Mouse (Mus musculus): ENCODE data around the gene Gm42669.
A peak's percentile ranks its signal among the peaks of the same experiment; 100 is the strongest.

Gm42669 gene

DNA sequence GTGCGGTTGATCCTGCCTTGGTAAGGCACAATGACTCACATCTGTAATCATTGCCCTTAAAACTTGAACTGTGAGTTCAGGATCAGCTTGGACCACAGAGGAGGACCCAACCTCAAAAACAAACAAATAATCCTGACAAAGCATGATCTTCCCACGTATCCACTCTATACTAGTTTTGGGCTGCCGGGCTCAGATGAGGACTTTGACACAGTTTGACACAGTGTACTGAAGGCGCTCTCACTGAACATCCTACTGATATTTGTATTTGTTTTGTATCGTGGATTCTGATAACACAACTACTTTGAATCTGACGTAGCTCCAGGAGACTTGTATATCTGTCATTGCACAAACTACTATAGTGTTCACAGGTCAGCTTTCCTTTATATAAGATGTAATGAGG is 14.0 kb downstream of the Gm42669 start:
- no peak for DNase-seq (ENCODE audit: extremely low spot score)

- DNase-seq (ENCODE audit: extremely low spot score): no peak
Observed at GRCm38 (mm10) chr5:107521897-107522296, 14.5 kb downstream of the Gm42669 start.

- no peak for DNase-seq (ENCODE audit: extremely low spot score)
Observed at GRCm38 (mm10) chr5:107524281-107524680, 16.9 kb downstream of the Gm42669 start.

GRCm38 (mm10) chr5:107528856-107529255 is 21.4 kb downstream of the Gm42669 start:
- no peak for DNase-seq (ENCODE audit: extremely low spot score)

DNA sequence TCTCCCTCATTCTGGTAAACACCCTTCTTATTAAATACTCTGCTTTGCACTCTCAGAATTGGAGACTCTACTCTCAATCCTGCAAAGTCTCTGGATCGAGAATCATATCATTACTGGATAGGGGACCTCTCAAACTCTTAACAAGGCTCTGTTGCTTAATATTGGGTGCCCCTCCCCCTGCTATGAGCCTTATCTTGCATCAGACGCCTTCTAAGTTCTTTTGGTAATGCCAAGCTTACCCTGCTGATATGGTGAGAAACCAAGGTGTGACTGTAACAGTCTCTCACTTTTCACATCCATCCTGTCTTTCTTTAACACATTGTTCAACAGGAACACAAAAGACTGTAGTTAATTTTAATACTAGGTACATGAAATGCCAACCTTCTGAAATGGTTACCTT is 26.2 kb downstream of the Gm42669 start:
- DNase-seq (ENCODE audit: extremely low spot score): no peak

- DNase-seq (ENCODE audit: extremely low spot score): no peak
Observed at GRCm38 (mm10) chr5:107534581-107534980, 27.2 kb downstream of the Gm42669 start, which contains the start of gene 1700028K03Rik. Gene 1700028K03Rik (plus strand): TSS chr5:107534709.

DNA sequence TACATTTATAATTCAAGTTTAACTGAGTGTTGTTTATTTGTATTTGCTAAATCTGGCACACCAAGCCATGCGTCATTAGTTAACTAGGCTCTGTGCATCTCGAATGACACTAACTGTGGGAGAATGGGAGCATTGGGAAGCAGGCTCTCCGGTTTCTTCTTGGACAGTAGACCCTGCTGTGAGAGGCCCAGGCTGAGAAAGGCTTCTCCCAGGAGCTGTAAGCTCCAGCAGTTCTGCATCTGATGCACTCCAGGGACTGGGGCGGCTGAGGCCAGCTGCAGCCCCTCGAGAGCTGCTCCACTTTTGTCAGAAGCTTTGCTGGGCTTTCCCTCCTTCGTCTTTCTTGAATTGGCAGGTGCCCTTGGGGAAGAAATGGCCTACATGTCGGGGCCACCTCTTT is 34.3 kb downstream of the Gm42669 start:
- no peak for DNase-seq (ENCODE audit: extremely low spot score)

DNA sequence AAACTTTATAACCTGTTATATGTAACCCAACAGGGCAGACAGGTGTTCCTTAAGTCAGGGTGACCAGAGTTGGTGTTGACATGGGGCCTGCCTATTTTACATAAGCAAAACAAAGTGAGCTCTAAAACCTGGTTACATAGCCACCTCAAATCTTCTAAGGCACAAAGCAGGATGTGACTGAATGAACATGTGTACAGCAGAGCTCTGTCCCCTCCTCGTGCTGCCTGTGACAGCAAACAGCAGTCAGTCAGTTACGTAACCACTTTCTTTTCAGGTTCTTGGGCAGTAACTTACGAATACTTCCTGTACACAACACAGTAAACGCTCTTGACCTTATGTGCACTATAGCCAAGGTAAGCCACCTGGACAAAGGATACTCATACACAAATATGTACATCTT is 38.5 kb downstream of the Gm42669 start:
- DNase-seq (ENCODE audit: extremely low spot score): no peak

- DNase-seq (ENCODE audit: extremely low spot score): no peak
Observed at GRCm38 (mm10) chr5:107547955-107548354, 40.5 kb downstream of the Gm42669 start.

DNA sequence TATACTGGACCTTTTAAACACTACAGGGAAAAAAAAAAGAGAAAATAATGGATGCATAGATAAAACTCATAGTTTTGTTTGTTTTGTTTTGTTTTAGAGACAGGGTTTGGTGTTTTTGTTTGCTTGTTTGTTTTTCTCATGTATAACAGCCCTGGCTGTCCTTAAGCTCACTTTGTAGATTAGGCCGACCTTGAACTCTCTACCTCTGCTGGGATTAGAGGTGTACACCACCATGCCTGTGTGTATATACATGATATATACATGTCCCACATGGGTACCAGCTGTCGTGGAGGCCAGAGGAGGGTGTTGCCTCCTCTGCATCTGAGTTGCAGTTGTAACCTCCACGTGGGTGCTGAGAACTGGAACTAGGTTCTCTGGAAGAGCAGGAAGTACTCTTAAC is 41.0 kb downstream of the Gm42669 start:
- DNase-seq (ENCODE audit: extremely low spot score): no peak

DNA sequence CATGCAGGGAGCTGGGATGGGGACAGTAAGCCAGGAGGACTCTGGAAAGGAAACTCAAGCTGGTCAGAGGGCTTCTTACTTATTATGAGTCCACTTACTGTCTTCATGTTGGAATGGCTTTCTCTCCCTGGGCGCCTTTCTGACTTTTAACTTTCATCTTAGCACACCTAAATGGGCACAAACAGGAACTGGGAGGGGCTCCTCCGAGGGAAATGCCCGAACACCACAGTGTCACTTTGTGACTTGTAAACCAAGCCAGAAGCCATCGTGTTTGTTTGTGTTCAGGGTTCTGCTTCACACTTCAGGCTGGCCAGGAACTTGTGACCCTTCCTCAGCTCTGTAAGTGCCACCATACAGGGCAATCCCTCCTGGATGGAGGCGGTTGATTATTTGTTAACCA is 46.9 kb downstream of the Gm42669 start:
- no peak for DNase-seq (ENCODE audit: extremely low spot score)

GRCm38 (mm10) chr5:107556969-107557368 is 49.5 kb downstream of the Gm42669 start:
- no peak for DNase-seq (ENCODE audit: extremely low spot score)

DNA sequence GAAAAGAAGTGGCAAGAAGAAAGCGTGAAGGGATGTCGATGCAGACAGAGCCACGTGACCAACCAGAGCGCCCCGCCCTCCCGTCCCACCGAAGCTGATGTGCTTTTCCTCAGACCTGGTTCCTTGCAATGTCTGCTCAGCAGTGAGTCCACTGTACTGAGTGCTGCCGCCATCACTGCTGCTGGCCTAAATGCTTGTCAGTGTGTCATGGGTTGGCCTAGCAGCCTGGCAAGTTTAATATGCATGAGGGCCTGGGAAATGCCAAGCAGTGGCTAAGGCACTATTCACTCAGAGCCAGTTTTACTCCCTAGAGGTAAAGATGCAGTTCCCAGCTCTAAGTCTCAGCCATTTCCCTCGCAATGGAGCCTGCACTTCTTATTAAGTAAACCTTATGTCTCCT is 61.7 kb downstream of the Gm42669 start:
- DNase-seq (ENCODE audit: extremely low spot score): no peak

- peak; percentile 95 for DNase-seq (ENCODE audit: extremely low spot score)
Observed at GRCm38 (mm10) chr5:107597301-107598077, 90.1 kb downstream of the Gm42669 start, which contains the start of the genes Rpap2 and Glmn. Gene Rpap2 (plus strand): TSS chr5:107597373. Gene Glmn (minus strand): TSS chr5:107597888.

GRCm38 (mm10) chr5:107598380-107598779 is 91.0 kb downstream of the Gm42669 start:
- DNase-seq (ENCODE audit: extremely low spot score): no peak

GRCm38 (mm10) chr5:107611224-107611623 is 103.8 kb downstream of the Gm42669 start:
- DNase-seq (ENCODE audit: extremely low spot score): peak; percentile 57

DNA sequence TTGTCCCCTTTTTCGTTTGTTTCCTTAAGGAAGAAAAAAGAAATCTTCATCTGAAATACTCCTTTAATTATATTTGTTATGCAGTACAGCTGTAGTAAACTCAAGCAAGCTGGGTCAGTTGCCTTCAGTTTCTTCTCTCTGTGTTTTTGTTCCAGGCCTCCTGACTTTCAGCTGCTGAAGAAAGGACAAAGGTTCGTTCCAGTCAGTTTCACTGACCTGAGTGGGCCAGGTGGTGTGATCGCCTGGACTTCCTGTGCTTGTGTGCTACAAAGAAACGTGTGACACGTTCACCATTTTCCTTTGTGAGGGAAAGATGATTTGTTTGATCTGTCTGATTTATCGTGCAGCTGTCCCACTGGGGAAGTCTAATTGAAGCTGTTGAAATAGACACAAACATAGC is 110.6 kb downstream of the Gm42669 start:
- no peak for DNase-seq (ENCODE audit: extremely low spot score)

- DNase-seq (ENCODE audit: extremely low spot score): no peak
Observed at GRCm38 (mm10) chr5:107621327-107621726, 113.9 kb downstream of the Gm42669 start.
